Comparison of ENCODE assay signal across 6 mouse cellular contexts in genomic region chr11:104572091-104572490, GRCm38 (mm10).
"Had no signal": no experiment of that assay in that cellular context is flagged by ENCODE, and none has a peak within 500 bp of the region (broad histone marks: within the 10 kb centered on the region; RNA-seq: fewer than 3 reads in every experiment).

No protein-coding gene starts in this region.

- H3K27ac ChIP-seq: limb, embryonic 13.5 days; liver, embryonic 14.5 days; midbrain, embryonic 12.5 days; neural tube, embryonic 13.5 days had no signal

- H3K36me3 ChIP-seq: limb, embryonic 13.5 days; midbrain, embryonic 12.5 days; neural tube, embryonic 13.5 days had no signal

- H3K9me3 ChIP-seq: neural tube, embryonic 13.5 days had no signal

- DNase-seq: spleen, adult 18-20 months; thymus, adult 18-20 months had no signal

- H3K4me1 ChIP-seq: limb, embryonic 13.5 days had no signal
